Mouse (Mus musculus) thymus, postnatal 36 days (tissue): ENCODE data around the gene Nxpe4.

Experiments
- DNase-seq, 2 experiments: peaks; one replicate each; pipeline ENCODE4 v3.0.0; 2022; ENCODE audit warnings: mixed read lengths in 2 of 2

Gene Nxpe4

DNA sequence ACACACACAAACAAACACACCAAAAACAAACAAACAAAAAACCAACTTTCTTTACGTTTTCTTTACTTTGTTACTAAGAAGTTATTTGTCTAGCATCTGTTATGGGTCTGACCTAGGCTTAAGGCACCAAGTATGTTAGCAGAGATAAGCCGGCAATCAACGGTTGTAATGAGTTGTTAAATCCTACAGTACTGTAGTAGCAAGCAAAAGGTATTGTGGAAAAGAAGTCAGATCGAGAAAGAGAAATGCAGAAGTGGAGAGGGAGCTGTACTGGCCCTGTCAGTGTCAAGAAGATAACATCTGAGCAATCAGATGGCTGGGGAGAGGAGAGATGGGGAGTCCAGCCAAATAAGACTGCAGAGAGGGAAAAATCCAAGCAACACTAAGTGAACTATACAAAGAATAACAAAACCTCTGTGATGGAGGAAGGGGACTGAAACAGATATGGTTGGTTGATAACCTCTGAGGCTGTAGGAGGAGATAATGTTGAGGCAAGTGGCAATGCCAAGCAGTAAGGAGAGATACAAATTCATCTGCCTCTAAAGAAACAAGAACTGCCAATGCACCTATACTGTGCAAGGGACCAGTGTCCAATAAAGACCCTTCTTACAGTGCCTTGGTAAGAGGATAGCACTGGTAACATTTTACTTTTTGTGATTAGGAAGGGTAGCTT lies 177.1 kb downstream of the Nxpe4 start:
- DNase-seq: no peak

DNA sequence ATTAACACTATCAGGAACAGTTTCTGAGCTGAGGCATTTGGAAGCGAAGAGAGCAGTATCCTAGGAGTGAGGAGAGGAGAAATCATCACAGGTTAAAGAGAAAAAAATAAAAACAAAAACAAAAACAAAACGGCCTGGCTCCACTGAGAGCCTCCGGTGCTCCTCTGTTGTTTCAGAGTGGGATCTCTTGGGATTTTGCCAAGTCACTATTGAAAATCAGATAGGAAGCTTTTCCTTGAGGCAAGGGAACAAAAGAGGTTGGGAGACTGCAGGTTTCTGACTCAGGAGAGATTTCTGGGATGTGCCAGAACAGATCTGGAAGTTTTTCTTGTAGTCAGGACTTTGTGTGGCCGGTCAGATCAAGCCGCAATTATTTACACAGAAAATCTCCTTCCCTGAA lies 177.7 kb downstream of the Nxpe4 start:
- no peak for DNase-seq

DNA sequence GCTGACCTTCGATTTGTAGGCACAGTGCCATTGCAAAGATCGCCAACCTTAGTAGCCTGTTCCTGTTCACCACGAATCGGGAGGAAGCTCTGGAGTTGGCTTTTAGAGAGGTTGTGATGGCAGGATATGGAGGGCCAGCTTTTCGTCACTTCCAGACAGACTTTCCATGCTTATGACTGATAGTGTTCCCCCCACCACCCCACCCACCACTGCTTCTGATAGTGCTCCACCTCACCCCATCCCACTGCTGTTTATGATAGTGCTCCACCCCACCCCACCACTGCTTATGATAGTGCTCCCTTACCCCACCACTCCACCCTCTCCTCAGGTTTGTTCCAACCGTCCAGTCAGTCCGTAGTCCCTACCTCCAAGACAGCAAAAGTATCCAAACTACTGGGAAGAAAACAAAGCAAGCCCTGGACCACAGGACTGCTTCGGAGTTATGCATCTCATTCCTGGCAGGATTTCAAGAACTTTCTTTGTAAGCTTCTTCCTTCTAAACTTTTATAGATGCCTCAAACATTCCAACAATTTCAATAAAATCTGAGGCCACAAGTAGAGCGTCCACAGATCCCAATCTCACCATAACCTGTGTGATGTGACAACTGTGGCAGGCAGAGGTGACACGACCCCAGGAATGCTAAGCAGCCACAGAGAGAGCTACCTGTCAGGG lies 179.0 kb downstream of the Nxpe4 start:
- no peak for DNase-seq

DNA sequence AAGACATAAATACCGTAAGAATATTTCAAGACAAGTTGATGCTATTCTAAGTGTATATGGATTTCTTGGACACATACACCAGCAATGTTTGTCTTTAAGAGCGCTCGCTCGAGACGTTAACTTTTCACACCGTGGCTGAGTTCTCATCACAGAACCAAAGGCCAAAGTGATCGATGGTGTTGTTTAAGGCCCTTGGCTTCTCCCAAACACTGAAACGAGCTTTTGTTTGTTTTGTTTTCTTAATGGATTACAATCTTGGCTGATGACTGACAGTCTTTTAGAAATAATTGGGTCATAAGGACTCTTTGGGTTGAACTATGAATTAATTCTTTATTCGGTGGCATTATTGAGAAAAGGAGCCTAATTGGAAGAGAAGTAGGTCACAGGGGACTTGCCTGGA lies 183.6 kb downstream of the Nxpe4 start:
- DNase-seq: no peak

DNA sequence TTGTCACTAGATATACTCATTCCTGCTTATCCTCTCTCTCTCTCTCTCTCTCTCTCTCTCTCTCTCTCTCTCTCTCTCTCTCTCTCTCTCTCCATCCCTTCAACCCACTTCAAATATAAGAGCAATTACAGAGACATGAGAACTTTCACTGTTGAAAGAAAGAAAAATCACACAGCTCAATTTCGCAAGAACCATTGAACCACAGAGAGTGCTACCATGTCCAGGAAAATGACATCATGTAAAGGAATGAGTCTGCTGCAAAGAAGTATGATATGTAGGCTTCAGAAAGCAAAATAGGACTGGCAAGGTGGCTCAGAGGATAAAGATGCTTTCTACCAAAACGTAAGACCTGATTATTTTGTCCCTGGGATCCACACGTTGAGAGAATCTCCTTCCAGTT lies 184.0 kb downstream of the Nxpe4 start:
- DNase-seq: no peak

DNA sequence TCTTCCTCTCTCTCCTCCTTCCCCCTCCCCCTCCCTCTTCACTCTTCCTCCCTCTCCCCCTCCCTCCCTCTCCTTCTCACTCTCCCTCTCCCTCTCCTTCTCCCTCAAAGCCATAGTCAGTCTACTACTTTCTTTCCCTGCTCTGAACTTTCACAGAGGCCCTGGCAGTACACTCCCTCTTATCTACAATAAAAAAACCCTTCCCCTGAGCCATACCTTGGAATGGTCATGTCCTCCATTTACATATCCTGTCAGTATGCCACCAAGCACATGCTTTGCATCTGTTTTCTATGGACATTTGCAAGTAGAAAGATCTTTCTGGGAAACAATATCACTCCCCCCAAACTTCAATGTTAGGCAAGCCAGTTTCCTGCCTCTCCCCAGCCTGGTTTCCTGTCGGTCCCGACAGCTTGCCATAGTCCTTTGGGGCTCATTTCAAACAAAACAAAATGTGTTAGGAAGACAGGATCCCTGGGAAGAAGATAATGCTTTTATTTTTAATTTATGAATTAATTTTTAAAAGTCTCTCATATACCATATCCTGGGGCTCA lies 191.4 kb downstream of the Nxpe4 start, which contains the start of gene Nxpe2:
Gene Nxpe2 (minus strand): TSS at position 307 of the 551 bp plus-strand sequence.
- no peak for DNase-seq

DNA sequence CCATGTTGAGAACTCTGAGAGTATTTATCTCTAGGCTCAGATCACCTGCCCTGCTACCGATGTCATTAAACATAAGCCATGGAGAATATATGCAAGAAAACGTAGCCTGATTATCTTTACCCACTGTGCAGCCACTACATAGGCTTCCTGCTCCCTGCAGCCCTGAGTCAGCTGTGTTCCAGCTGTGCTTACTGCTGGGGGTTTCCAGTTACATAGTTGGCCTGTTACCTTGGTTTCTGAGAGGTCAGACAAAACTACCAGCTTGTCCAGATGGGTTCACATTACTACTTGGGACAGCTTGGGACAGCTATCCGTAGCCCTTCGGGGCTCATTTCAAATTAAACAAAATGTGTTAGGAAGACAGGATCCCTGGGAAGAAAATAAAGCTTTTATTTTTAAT lies 192.3 kb downstream of the Nxpe4 start:
- DNase-seq: no peak

DNA sequence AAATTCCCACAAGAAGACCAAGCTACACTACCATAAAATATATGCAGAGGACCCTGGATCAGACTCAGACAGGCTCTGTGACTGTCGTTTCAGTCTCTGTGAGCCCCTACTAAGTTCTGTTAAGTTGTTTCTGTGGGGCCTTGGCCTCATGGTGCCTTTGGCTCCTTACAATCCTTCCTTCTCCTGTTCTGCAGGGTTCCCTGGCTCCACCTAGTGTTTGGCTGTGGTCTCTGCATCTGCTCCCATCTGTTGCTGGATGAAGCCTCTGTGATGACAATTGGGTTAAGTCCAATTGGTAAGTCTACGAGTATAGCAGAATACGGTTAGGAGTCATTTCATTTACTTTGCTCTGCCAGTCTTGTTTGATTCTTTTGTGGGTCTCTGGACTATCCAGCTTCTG lies 193.0 kb downstream of the Nxpe4 start:
- peak; percentile 58 to 65 for DNase-seq

DNA sequence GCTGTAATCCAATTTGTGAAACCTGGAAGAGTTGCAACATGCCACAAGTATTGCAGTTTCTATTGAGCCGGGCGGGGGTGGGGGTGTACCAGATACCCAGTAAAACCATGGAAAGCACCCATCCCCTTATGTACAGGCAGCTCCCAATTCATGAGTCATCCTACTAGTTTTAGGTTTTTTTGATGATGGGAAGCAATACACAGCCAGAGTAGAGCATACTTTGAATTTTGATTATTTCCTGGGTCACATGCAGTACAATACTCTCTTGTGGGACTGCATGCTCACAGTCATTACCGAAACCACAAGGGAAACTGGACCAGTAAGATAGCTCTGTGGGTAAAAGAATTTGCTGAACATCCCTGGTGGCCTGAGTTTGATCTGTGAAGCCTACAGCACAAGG lies 195.3 kb downstream of the Nxpe4 start:
- DNase-seq: no peak

DNA sequence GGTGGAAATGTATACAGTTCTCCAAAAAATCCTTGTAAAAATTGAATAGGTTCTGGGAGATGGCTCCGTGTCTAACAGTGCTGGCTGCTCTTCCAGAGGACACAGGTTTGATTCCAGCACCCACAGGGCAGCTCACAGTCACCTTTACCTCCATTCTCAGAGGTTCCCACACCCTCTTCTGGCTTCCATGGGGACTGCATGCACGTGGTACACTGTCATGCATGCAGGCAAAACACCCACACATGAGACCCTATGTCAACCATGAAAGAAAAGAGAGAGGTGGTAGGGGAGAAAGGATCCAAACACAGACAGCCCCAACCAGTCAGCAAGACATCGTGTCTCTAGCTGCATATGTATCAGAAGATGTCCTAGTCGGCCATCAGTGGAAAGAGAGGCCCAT lies 199.0 kb downstream of the Nxpe4 start:
- DNase-seq: peak; percentile 18 to 25

DNA sequence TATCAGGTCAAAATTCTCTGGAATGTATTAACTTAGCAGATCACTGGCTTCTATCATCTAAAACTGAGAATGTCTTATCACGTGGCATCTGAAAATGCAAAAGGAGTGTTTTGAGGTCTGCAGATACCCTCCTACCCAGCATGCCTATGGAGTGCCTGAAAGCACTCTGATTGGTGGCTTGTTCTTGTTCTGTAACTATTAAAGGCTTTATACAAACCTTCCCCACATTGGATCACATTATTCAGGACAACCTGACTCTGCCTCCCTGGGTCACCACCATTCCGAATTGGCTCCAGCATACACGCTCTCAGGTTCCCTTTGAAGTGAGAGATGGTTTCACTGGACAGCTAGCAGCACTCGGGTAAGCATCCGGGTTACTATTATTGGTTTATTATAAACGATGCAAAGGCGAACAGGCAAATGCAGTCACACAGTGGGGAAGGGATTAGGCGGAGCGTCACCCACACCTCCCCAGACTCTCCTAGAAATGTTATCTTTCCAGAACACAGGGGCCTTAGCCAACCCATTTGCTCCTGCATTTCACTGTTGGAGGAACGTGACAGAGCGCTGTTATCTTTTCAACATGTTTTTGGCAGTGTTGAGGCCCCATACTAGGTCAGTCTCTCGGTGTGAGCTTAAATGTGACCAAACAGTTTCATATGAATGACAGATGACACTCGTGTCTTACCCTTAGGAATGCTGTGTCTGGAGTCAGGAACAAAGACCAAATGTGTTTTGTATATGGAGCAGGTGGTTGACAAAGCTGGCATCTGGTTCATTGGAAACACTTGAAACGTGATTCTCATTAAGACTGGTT lies 200.2 kb downstream of the Nxpe4 start:
- DNase-seq: no peak

DNA sequence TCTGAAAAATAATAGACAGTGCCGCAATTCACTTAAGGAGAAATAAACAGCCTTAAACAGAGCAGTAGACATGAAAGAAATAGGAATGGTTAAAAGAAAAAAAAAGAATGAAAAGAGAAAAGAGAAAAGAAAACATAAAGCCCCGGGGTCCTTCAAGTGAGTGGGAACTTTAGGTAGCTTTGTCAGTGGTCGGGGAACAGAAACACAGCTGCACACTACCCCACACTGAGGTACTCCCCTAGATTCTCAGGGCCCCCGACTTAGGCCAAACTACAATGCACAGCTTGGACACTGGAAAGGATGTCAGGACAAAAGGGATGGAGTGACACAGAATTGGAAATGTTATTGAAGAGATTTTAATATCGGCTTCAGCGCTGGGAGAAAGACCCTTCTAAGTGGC lies 200.9 kb downstream of the Nxpe4 start:
- no peak for DNase-seq

DNA sequence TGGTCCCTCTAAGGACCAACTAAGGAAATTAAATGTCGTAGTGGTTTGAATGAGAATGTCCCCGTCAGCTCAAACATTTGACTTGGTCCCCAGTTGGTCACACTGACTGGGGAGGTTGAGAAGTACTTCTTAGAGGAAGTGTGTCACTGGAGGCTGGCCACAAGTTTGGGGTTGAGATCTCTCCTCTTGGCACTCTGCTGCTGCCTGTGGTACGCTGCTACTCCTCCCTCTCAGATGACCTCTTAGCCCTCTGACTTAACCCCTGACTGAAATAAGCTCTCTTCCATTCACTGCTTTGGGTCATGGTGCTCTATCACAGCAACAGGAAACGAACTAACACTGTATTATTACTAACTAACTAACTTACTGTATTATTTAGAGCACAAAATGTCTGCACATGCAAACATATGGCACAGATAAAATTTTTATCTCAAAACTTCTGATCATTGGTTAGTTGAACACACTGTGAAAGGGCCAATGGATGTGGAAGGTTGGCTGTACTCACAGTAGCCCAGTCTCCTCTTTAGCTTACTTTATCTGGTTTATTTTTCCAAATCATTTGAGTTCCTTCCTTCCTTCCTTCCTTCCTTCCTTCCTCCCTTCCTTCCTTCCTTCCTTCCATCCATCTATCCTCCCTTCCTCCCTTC lies 211.5 kb downstream of the Nxpe4 start:
- DNase-seq: no peak

DNA sequence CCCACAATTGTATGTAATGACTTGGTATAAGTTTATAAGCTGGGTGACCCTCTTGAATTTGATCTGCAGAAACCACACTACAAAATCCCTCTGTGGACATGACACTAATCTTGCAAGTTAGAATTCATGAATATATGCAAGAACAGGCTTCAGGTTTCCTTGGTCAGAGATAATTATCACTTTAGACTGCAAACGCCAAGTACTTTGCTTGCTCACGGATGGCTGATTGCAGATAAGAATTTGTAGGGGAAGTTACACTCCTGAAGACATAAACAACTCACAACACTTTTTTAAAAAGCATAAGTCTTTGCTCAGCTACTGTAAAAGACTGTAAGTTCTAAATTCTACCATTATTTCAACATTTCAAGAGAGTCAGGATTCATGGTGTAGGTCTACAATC lies 212.5 kb downstream of the Nxpe4 start:
- no peak for DNase-seq

DNA sequence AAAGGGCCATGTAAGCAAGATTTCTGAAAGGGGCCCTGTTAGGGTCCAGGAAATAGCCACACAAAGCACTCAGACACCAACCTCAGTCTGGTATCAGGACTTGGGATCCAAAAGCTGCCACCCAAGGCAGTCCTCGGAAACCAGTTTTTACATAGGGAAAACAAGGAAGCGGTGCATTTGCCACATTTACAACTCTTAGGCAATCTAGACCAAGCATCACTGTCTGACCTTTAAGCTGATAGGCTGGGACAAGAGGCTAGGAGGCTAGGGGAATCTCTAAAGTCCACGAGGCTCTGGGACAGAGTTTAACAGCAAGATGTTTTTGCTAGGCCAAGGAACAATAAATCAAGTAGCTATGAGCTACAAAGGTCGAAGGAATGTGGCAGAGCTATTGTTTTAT lies 226.6 kb downstream of the Nxpe4 start:
- no peak for DNase-seq

DNA sequence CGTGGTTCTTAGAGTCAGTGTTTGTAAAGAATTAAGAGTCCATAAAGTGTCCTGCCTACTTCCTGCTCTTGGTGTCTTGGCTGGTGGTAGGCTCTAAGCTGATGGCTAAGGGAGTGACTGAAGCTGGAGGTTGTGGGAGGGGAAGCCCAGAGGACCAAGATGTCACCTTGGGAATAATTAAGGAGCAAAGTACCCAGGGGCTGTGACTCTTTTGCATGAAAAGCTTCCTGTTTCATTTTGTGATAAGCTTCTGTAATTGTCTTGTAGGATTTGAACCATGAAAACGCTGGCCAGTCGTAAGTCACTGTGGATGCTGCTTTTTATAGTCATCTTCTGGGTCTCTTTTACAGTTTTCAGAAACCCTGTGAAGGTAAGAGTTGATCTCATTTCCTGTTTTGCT lies 228.2 kb downstream of the Nxpe4 start:
- DNase-seq: no peak

DNA sequence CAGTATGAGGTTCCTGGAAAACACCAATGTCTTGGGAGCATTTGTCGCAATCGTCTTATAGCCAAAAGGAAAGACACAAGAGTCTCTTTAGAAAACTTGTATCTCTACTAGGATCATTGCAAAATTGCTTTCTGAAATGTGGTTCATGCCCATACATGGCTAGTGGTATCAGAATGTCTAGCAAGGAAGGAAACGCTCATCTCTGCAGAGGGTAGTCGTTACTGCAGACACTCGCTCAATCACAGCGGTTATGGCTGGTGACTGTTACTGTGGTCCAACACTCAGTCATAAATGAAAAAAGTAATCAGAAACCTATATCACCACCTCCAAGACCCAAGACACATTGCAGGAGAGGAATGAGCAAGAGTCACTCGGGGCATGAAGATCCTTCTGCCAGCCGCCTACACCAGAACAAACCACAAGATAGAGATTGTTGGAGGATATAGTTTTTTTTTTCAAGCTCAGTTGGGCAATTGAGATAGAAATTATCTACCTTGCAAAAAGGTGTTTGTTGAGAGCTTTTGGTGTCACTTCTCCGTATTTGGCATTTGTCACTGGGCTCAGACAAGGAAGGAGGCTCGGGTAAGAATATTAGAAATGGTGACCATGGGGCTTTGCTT lies 241.9 kb downstream of the Nxpe4 start:
- DNase-seq: no peak

DNA sequence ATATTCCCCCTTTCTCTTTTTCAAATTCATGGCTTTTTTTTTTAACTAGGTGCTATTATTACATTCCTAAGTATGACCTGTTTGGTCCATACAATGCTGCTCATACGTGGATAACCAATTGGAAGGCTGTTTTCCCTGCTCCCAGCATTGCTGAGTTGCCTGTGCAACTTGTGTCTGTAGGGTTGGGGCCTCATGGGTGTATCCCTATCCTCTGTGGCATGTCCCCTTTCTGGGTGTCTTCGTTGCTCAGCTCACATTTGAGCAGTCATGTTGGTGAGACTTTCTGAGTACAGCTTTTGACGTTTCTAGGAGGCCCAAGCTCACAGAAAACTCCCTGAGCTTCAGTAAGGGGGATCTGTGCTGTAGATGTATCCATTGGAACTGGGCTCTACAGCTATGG lies 242.9 kb downstream of the Nxpe4 start:
- DNase-seq: no peak

DNA sequence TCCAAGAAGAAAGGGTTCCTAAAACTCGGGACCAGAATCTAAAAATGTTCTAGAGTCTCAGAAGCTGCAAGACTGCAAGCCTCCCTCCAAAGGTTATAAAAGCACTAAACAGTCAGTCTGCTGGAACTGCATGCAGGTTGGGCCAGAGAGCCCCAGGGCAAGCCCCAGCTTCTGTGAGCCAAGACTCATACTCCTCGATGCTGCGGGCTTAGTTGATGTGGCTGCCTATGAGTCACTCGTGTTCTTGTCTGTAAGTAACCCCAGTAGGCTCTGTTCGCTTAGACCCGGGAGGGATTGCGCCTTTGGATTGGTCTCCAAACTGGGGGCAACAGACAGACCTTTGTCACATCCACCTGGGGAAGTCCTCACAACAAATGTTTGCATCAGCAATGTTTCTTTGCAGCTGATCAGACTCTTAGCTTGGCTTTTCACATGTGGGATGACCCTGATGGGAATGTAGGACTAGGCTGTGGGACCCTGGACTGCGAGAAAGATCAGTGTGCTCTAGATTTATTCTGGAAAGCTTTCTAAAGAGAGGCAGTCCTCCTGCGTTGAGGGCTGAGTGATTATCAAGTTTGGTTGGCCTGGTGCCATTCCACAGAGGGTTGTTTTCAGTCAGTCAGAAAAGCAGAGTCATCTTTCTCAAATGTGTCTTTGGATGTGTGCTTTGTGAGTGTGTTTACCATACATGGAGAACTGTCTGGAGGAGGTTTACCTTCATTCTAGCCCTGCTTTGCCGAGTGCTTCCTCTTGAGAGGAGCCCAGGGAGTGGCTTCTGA lies 245.9 kb downstream of the Nxpe4 start:
- DNase-seq: peak; percentile 22 to 45

DNA sequence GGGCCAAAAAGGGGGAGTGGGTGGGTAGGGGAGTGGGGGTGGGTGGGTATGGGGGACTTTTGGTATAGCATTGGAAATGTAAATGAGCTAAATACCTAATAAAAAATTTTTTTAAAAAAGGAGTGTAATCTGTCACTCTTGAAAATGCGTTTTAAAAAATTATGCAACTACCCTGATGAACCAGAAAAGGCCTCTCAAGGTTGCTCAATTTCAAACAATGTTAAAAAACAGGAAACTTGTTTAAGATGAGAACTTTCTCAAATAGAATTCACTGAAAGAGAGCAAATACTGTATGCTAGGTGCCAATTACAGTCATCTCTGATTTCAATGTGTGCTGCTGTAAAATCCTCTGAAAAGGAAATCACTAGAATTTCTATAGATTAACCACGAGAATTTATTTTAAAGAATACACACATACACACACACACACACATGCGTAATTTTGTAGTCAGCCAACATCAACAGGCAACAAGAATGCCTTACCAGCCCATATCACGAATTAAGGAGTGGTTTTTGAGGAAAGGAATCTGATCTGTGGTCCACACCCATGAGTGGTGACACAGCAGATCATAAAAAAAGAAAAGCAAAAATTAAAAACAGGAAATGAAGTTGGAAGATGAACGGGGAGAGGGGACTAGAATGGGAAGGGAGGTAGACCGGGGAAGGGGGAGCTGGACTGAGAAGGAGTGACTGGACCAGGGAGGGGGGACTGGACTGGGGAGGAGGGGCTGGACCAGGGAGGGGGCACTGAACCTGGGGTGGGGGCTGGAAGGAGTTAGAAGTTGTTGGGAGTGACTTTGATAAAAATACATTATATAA lies 248.6 kb downstream of the Nxpe4 start:
- DNase-seq: no peak

DNA sequence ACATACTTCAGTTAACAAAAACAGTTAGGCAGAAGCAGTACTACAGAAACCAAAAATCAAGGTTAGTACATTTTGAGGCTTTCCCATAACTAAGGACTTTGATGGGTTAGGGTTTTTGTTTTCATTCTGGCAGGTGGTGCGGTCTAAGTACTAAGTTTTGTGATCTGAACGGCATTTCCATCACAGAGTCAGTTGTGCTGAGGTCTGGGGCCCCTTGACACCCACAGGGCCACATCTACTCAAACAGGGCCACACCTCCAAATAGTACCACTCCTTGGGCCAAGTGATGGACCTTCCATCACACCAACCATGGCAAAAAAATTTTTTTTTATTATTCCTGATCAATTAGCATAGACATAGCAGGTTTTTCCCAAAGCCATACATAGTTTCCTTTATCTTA lies 251.8 kb downstream of the Nxpe4 start:
- DNase-seq: peak in 1 of 2 experiments; percentile 52
